Mouse (Mus musculus) natural killer cell, adult 2 months (primary cell): ENCODE data around the gene Cnih3.
A peak's percentile ranks its signal among the peaks of the same experiment; 100 is the strongest.

Experiments used
- DNase-seq, 2 experiments: peaks; one replicate each; pipeline ENCODE4 v3.0.0; 2022; ENCODE audit warnings: low spot score in 2 of 2

Cnih3 gene

GRCm38 (mm10) chr1:181407281-181407680 is 54.9 kb downstream of the Cnih3 start:
- no peak for DNase-seq

GRCm38 (mm10) chr1:181408086-181408975 is 55.9 kb downstream of the Cnih3 start:
- no peak for DNase-seq

- no peak for DNase-seq
Observed at GRCm38 (mm10) chr1:181409693-181410092, 57.3 kb downstream of the Cnih3 start.

GRCm38 (mm10) chr1:181410647-181411254 is 58.3 kb downstream of the Cnih3 start:
- DNase-seq: no peak

GRCm38 (mm10) chr1:181414985-181415384 is 62.6 kb downstream of the Cnih3 start:
- DNase-seq: no peak

GRCm38 (mm10) chr1:181416841-181417240 is 64.4 kb downstream of the Cnih3 start:
- DNase-seq: no peak

GRCm38 (mm10) chr1:181417937-181418523 is 65.6 kb downstream of the Cnih3 start:
- DNase-seq: no peak

GRCm38 (mm10) chr1:181420080-181420536 is 67.7 kb downstream of the Cnih3 start:
- no peak for DNase-seq

GRCm38 (mm10) chr1:181422796-181423195 is 70.4 kb downstream of the Cnih3 start:
- DNase-seq: no peak

GRCm38 (mm10) chr1:181424922-181425321 is 72.5 kb downstream of the Cnih3 start:
- no peak for DNase-seq

GRCm38 (mm10) chr1:181425388-181425787 is 73.0 kb downstream of the Cnih3 start:
- DNase-seq: no peak

GRCm38 (mm10) chr1:181426406-181426805 is 74.0 kb downstream of the Cnih3 start:
- no peak for DNase-seq

GRCm38 (mm10) chr1:181433263-181433662 is 80.8 kb downstream of the Cnih3 start:
- DNase-seq: no peak

GRCm38 (mm10) chr1:181435414-181435813 is 83.0 kb downstream of the Cnih3 start:
- DNase-seq: no peak

GRCm38 (mm10) chr1:181440982-181441603 is 88.7 kb downstream of the Cnih3 start:
- DNase-seq: no peak

GRCm38 (mm10) chr1:181441654-181442241 is 89.3 kb downstream of the Cnih3 start:
- DNase-seq: no peak

GRCm38 (mm10) chr1:181445041-181445440 is 92.6 kb downstream of the Cnih3 start:
- no peak for DNase-seq

- peak; percentile 26 to 36 for DNase-seq
Observed at GRCm38 (mm10) chr1:181445630-181446257, 93.3 kb downstream of the Cnih3 start.

- DNase-seq: peak in 1 of 2 experiments; percentile 38
Observed at GRCm38 (mm10) chr1:181446591-181447114, 94.2 kb downstream of the Cnih3 start.

GRCm38 (mm10) chr1:181447576-181447975 is 95.1 kb downstream of the Cnih3 start:
- DNase-seq: no peak

- no peak for DNase-seq
Observed at GRCm38 (mm10) chr1:181448041-181448440, 95.6 kb downstream of the Cnih3 start.
